Comparison of ENCODE assay signal across 14 mouse cellular contexts in the genomic region with DNA sequence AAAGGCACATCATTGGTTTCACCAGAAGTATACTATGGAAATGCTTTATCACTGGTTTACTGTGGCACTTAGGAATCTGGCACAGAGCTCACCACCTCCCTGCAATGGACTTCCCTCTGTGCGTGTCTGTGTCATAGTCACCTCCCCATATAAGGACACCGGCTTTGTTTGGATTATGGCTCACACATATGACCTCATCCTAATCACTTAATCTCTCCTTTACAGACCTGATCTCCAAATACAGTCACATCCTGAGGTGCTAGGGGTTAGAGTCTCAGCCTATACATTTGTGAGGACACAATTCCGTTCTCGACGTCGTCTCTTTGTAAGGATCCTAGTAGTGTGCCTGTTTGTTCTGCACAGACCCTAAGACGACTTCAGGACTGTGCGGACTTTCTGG. TPM values are rescaled to one million over a fixed set of nuclear protein-coding genes. Genes with fewer than 3 reads are reported as not detected.
DNase-seq lines count a peak whose midpoint lies in the region; ATAC-seq lines count a peak whose summit lies in the region.
"Had no signal": no experiment of that assay in that cellular context is flagged by ENCODE, and none has a peak within 500 bp of the region (broad histone marks: within the 10 kb centered on the region; RNA-seq: fewer than 3 reads in every experiment).

No protein-coding gene starts in this region.

- WGBS in heart, embryonic 15.5 days: 57% methylated on average over 8 of the region's 8 CpGs
- WGBS in lung, embryonic 16.5 days: 58% methylated on average over 8 of the region's 8 CpGs

- ATAC-seq in heart, embryonic 15.5 days (replicated peaks; ENCODE audit: insufficient number of reproducible peaks, insufficient read depth, low FRiP score, low read depth): peak; percentile 68
- peak; percentile 80 for ATAC-seq in lung, embryonic 16.5 days (ENCODE audit: low read depth)
- no peak for ATAC-seq in megakaryocyte progenitor cell, adult 5-6 weeks (replicated peaks; ENCODE audit: poor library complexity)

- H3K9ac ChIP-seq in heart, embryonic 15.5 days: no peak overlapping the region
- H3K9ac ChIP-seq in lung, embryonic 16.5 days (ENCODE audit: low read length): no peak overlapping the region
- H3K9ac ChIP-seq: forebrain, embryonic 12.5 days had no signal

- H3K36me3 ChIP-seq in heart, embryonic 15.5 days: no peaks in the 10 kb centered on the region
- no peaks in the 10 kb centered on the region for H3K36me3 ChIP-seq in lung, embryonic 16.5 days (ENCODE audit: control insufficient read depth, insufficient read depth, low read length)
- H3K36me3 ChIP-seq: embryonic facial prominence, embryonic 10.5 days; forebrain, embryonic 12.5 days had no signal

- H3K27ac ChIP-seq in heart, embryonic 15.5 days: peak overlapping the region; percentile 16; the same call in 1 of the 2 replicates
- H3K27ac ChIP-seq in lung, embryonic 16.5 days (ENCODE audit: low read length): peak overlapping the region; percentile 55
- H3K27ac ChIP-seq: embryonic facial prominence, embryonic 10.5 days; forebrain, embryonic 12.5 days; kidney, postnatal 0 days had no signal

- no peaks in the 10 kb centered on the region for H3K27me3 ChIP-seq in heart, embryonic 15.5 days
- no peaks in the 10 kb centered on the region for H3K27me3 ChIP-seq in lung, embryonic 16.5 days (ENCODE audit: control insufficient read depth, insufficient read depth, low read depth, low read length)

- no peak overlapping the region for H3K4me2 ChIP-seq in heart, embryonic 15.5 days
- no peak overlapping the region for H3K4me2 ChIP-seq in lung, embryonic 16.5 days (ENCODE audit: low read depth, low read length)
- H3K4me2 ChIP-seq: forebrain, embryonic 12.5 days had no signal

- H3K9me3 ChIP-seq in heart, embryonic 15.5 days (replicated peaks): no peaks in the 10 kb centered on the region
- no peaks in the 10 kb centered on the region for H3K9me3 ChIP-seq in lung, embryonic 16.5 days (ENCODE audit: control insufficient read depth, low read length)
- H3K9me3 ChIP-seq: embryonic facial prominence, embryonic 10.5 days; forebrain, embryonic 12.5 days had no signal

- peaks cover 10% of the 10 kb centered on the region for H3K4me1 ChIP-seq in heart, embryonic 15.5 days (replicated peaks)
- peaks cover 3% of the 10 kb centered on the region; the same call in 1 of the 2 replicates for H3K4me1 ChIP-seq in lung, embryonic 16.5 days (replicated peaks; ENCODE audit: control insufficient read depth, insufficient read depth, low read length)
- H3K4me1 ChIP-seq: forebrain, embryonic 12.5 days had no signal

- DNase-seq in heart, postnatal 4 days: no peak
- DNase-seq in lung, postnatal 36 days: no peak
- DNase-seq in 416B (ENCODE audit: low read depth): peak; percentile 93
- DNase-seq in fat pad, adult 2 months (ENCODE audit: extremely low read depth, low read depth, low spot score): peak; percentile 36
- DNase-seq: adrenal gland, adult 2 months had no signal

- H3K4me3 ChIP-seq in heart, embryonic 15.5 days: no peak overlapping the region
- H3K4me3 ChIP-seq in lung, embryonic 16.5 days (ENCODE audit: low read length): no peak overlapping the region
- H3K4me3 ChIP-seq: embryonic facial prominence, embryonic 10.5 days; forebrain, embryonic 12.5 days had no signal

RNA-seq across cellular contexts. Expression of gene Prnd, which starts 5.4 kb away (rescaled TPM):
- polyA plus RNA-seq in heart, embryonic 15.5 days (2015; fragmentation: Nextera tagmentation; extraction: Ambion mirVana): 25.9 and 28.0 TPM in 2 replicates
- 10 to 100 TPM; 17.6 to 22.9 TPM for total RNA-seq in heart, postnatal 4 days (2021)
- 33.6 and 38.3 TPM in 2 replicates for polyA plus RNA-seq in lung, embryonic 16.5 days (2015; fragmentation: Nextera tagmentation; extraction: Ambion mirVana)
- total RNA-seq in megakaryocyte progenitor cell, adult 5-6 weeks (2015): 0.46 TPM in 1 of 2 replicates, not detected in the other
- total RNA-seq in megakaryocyte progenitor cell, adult 5-6 weeks (2017): not detected in 2 replicates
- total RNA-seq: adrenal gland, adult 2 months; liver, adult 2 months; megakaryocyte, adult 5-6 weeks; monocyte, adult 5-6 weeks had no signal
- polyA plus RNA-seq: liver, adult 2 months had no signal

RNA-seq across cellular contexts. Expression of gene Prn, which starts 35.5 kb away (rescaled TPM):
- 0.22 TPM in 1 of 2 replicates, not detected in the other for polyA plus RNA-seq in heart, embryonic 15.5 days (2015; fragmentation: Nextera tagmentation; extraction: Ambion mirVana)
- 1 to 10 TPM in 1 of 2 experiments, not detected in 1; 2.9 TPM for total RNA-seq in heart, postnatal 4 days (2021)
- not detected in 2 replicates for polyA plus RNA-seq in lung, embryonic 16.5 days (2015; fragmentation: Nextera tagmentation; extraction: Ambion mirVana)
- not detected in 2 replicates for total RNA-seq in megakaryocyte progenitor cell, adult 5-6 weeks (2015)
- not detected in 2 replicates for total RNA-seq in megakaryocyte progenitor cell, adult 5-6 weeks (2017)
- total RNA-seq: adrenal gland, adult 2 months; liver, adult 2 months; megakaryocyte, adult 5-6 weeks; monocyte, adult 5-6 weeks had no signal
- polyA plus RNA-seq: adrenal gland, adult 2 months; embryonic facial prominence, embryonic 10.5 days; forebrain, embryonic 12.5 days; liver, adult 2 months had no signal

RNA-seq across cellular contexts. Expression of gene Prnp, which starts 35.5 kb away (rescaled TPM):
- 95.1 and 106 TPM in 2 replicates for polyA plus RNA-seq in heart, embryonic 15.5 days (2015; fragmentation: Nextera tagmentation; extraction: Ambion mirVana)
- 10 to 100 TPM; 83.1 to 85.9 TPM for total RNA-seq in heart, postnatal 4 days (2021)
- polyA plus RNA-seq in lung, embryonic 16.5 days (2015; fragmentation: Nextera tagmentation; extraction: Ambion mirVana): 56.7 and 60.4 TPM in 2 replicates
- 1.2 and 2.9 TPM in 2 replicates for total RNA-seq in megakaryocyte progenitor cell, adult 5-6 weeks (2015)
- total RNA-seq in megakaryocyte progenitor cell, adult 5-6 weeks (2017): 2.3 and 4.1 TPM in 2 replicates

Comparison
In these comparisons a context has a peak if more than half of its experiments do, and no peak if none do; other contexts are left out.
1. DNase-seq: peak in 416B (single experiment) and fat pad, adult 2 months (single experiment); none in heart, postnatal 4 days (single experiment) and lung, postnatal 36 days (single experiment).
2. RNA of gene Prnd, which starts 5.4 kb away (total RNA-seq): 17.6 to 22.9 TPM in heart, postnatal 4 days; 0.46 TPM in megakaryocyte progenitor cell, adult 5-6 weeks; every median in the first group is over 10 times any median in the second.
3. RNA of gene Prnp, which starts 35.5 kb away (total RNA-seq): 83.1 to 85.9 TPM in heart, postnatal 4 days; 1.2 to 4.1 TPM in megakaryocyte progenitor cell, adult 5-6 weeks; every median in the first group is over 10 times any median in the second.